Comparison of ENCODE assay signal across 7 mouse cellular contexts in the genomic region with DNA sequence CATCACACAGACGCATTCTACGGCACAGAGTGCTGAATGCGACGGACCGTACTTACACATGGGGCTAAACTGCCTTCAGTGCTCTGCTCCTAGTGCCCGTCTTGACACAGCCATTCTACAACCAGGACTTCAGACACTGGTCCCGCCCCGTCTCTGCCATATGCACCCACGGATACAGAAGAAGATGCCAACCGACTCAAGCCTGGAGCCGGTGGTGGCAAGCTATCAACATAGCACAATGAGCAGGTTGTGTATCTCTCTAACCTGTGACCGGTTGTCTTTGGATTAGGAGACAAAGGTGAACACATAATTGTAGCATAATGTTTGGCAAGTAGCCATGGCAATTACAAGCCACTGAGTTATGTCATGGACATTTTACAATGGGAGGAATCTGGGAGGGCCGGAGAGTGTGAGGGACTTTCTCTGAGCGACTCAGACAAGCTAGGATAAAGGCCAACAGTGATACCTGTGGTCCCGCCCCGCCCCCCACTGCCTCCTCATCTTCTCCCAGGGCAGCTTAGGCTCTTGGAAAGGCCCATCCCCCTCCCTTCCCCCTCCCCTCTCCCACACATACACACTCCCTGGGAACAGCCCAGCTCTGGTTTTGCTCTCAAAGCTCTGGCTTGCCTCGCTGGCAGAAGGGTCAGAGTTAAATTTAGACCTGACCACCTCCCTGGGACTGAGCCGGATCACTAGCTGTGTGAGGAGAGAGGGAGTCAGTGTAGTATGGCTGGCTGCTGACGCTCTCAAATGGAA.
DNase-seq lines count a peak whose midpoint lies in the region; ATAC-seq and TF ChIP-seq lines count a peak whose summit lies in the region.

No protein-coding gene starts in this region.

- no peak for TF ChIP-seq EP300 in stomach, postnatal 0 days (optimal IDR thresholded peaks at IDR 0.05)

- 0 out of 2 replicates have a peak, but pooled peaks have one; percentile 27 for ATAC-seq in forebrain, embryonic 11.5 days (replicated peaks; ENCODE audit: low FRiP score)
- ATAC-seq in limb, embryonic 13.5 days (ENCODE audit: low FRiP score, low read depth) = no peak
- ATAC-seq in stomach, postnatal 0 days (ENCODE audit: low FRiP score, low TSS enrichment) = peak; percentile 80

- no peak overlapping the region for H3K4me2 ChIP-seq in forebrain, embryonic 11.5 days (ENCODE audit: low read depth, low read length, severe bottlenecking)
- no peak overlapping the region for H3K4me2 ChIP-seq in limb, embryonic 13.5 days (replicated peaks)
- H3K4me2 ChIP-seq in stomach, postnatal 0 days (replicated peaks; ENCODE audit: low read depth) = no peak overlapping the region; the same call in 1 of the 2 replicates

- no peaks in the 10 kb centered on the region for H3K9me3 ChIP-seq in forebrain, embryonic 11.5 days (ENCODE audit: control insufficient read depth, low read length)
- no peaks in the 10 kb centered on the region for H3K9me3 ChIP-seq in limb, embryonic 13.5 days
- no peaks in the 10 kb centered on the region for H3K9me3 ChIP-seq in stomach, postnatal 0 days (ENCODE audit: control insufficient read depth, low read length)

- intact Hi-C loops in heart, postnatal 25 days (cut with DNase I) = loop anchor here (5.0 kb wide), 1 partner anchor 50 kb away; no protein-coding TSS in a partner anchor

- no peaks in the 10 kb centered on the region for H3K27me3 ChIP-seq in forebrain, embryonic 11.5 days (ENCODE audit: control insufficient read depth, insufficient read depth, low read length)
- no peaks in the 10 kb centered on the region for H3K27me3 ChIP-seq in limb, embryonic 13.5 days
- no peaks in the 10 kb centered on the region for H3K27me3 ChIP-seq in stomach, postnatal 0 days (ENCODE audit: control insufficient read depth, insufficient read depth, low read length)

- 42% methylated on average over 19 of the region's 19 CpGs for WGBS in forebrain, embryonic 11.5 days
- 49% methylated on average over 19 of the region's 19 CpGs for WGBS in limb, embryonic 13.5 days
- WGBS in stomach, postnatal 0 days = 31% methylated on average over 19 of the region's 19 CpGs

- H3K4me1 ChIP-seq in forebrain, embryonic 11.5 days (replicated peaks; ENCODE audit: control insufficient read depth, insufficient read depth, low read length) = peaks cover 3% of the 10 kb centered on the region; the same call in 1 of the 2 replicates
- peaks cover 46% of the 10 kb centered on the region for H3K4me1 ChIP-seq in limb, embryonic 13.5 days
- peaks cover 4% of the 10 kb centered on the region; the same call in 1 of the 2 replicates for H3K4me1 ChIP-seq in stomach, postnatal 0 days (replicated peaks; ENCODE audit: control insufficient read depth, insufficient read depth)

- no peaks in the 10 kb centered on the region for H3K36me3 ChIP-seq in forebrain, embryonic 11.5 days (ENCODE audit: control insufficient read depth, insufficient read depth, low read length)
- H3K36me3 ChIP-seq in limb, embryonic 13.5 days = no peaks in the 10 kb centered on the region
- no peaks in the 10 kb centered on the region for H3K36me3 ChIP-seq in stomach, postnatal 0 days (ENCODE audit: control insufficient read depth, insufficient read depth, low read length)

- TF ChIP-seq CTCF in stomach, postnatal 0 days (IDR thresholded peaks at IDR 0.05; ENCODE audit: low read depth) = no peak

- DNase-seq in embryo, embryonic 10 days (ENCODE audit: low spot score) = peak; percentile 54
- no peak for DNase-seq in forebrain, embryonic 11.5 days (ENCODE audit: low spot score)
- DNase-seq in heart, postnatal 25 days (ENCODE audit: low spot score) = peak; percentile 22
- peak; percentile 53 for DNase-seq in stomach, postnatal 0 days (ENCODE audit: low spot score)
- DNase-seq in ovary, postnatal 14 days (ENCODE audit: low spot score) = no peak
- no peak for DNase-seq in adrenal gland, postnatal 4 days (ENCODE audit: low spot score in 2 of 2)

- H3K27ac ChIP-seq in forebrain, embryonic 11.5 days (ENCODE audit: low read depth, low read length) = no peak overlapping the region
- peak overlapping the region; percentile 44; the same call in 1 of the 2 replicates for H3K27ac ChIP-seq in limb, embryonic 13.5 days
- peak overlapping the region; percentile 83 for H3K27ac ChIP-seq in stomach, postnatal 0 days (replicated peaks)

- H3K9ac ChIP-seq in forebrain, embryonic 11.5 days (ENCODE audit: low read length) = no peak overlapping the region
- no peak overlapping the region for H3K9ac ChIP-seq in limb, embryonic 13.5 days
- no peak overlapping the region for H3K9ac ChIP-seq in stomach, postnatal 0 days (ENCODE audit: low read length)

- H3K4me3 ChIP-seq in forebrain, embryonic 11.5 days (ENCODE audit: low read depth, low read length) = no peak overlapping the region
- H3K4me3 ChIP-seq in limb, embryonic 13.5 days = no peak overlapping the region
- no peak overlapping the region for H3K4me3 ChIP-seq in stomach, postnatal 0 days (ENCODE audit: low read depth, low read length)

Comparison
In these comparisons a context has a peak if more than half of its experiments do, and no peak if none do; other contexts are left out.
1. DNase-seq: peak in embryo, embryonic 10 days (single experiment), heart, postnatal 25 days (single experiment) and stomach, postnatal 0 days (single experiment); none in forebrain, embryonic 11.5 days (single experiment), ovary, postnatal 14 days (single experiment) and adrenal gland, postnatal 4 days (0 of 2).